Mouse (Mus musculus) heart, postnatal 0 days (tissue): ENCODE measurements at regions not wholly inside any gene's neighbourhood (a gene's known extent, or its start where the extent isn't known, plus 50 kb on each side); places are given as distances from the start of the nearest gene placed in this dataset.

Experiments
- CTCF ChIP-seq: IDR thresholded peaks from 2 replicates; pipeline ENCODE4 v1.5.1; 2016; ENCODE audit warnings: antibody characterized with exemption, control low read depth, low read depth
- EP300 ChIP-seq: IDR thresholded peaks from 2 replicates; pipeline ENCODE4 v1.6.1; 2016; ENCODE audit warnings: antibody characterized with exemption, low read depth

DNA sequence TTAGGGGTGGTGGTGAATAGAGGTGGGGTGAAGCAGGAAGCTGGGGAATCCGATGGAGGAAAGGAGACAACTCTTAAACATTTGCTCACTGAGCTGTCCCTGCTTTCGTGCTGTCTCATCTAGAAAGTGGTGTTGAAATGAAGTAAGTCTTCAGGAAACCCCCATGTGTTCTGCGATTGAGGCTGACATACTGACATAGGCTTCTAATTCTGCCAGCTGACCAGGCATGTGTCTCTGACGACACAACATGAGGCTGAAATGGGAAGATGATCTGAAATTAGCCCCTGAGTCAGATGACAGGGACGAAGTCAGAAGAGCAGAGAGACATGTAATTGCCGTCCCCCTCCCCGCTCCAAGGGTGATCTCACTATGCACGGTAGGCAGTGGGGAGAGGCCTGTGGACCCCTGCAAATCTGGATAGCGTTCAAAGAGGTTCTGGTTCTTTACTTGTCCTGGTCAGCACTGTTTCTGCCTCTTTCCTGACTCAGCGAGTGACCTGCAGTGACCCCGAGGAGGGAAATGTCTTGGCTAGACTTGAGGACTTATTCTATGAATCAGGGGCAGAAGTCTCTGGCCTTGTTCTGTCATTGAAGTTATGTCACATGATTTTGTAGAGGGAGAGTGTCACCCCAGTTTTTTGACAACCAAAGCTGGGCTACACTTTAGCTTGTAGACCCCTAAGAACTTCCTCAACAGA lies 117.0 kb upstream of the Id2 start:
- TF ChIP-seq CTCF, result no peak
- TF ChIP-seq EP300, result no peak
